Mouse (Mus musculus) lung, adult 2 months (tissue): ENCODE data around the gene Shisa9.

ENCODE experiments used
- CTCF ChIP-seq: fragments of 200-500 bp; IDR thresholded peaks from 2 replicates; pipeline ENCODE4 v1.5.1; 2011; ENCODE audit warnings: mild to moderate bottlenecking, low read length, control low read depth; ENCODE audit not compliant: insufficient read depth
- POLR2A ChIP-seq: fragments of 200-500 bp; IDR thresholded peaks from 2 replicates; pipeline ENCODE4 v1.6.1; 2011; ENCODE audit warnings: low read depth, mild to moderate bottlenecking, control low read depth, low read length, borderline replicate concordance; ENCODE audit errors: extremely low read depth

DNA sequence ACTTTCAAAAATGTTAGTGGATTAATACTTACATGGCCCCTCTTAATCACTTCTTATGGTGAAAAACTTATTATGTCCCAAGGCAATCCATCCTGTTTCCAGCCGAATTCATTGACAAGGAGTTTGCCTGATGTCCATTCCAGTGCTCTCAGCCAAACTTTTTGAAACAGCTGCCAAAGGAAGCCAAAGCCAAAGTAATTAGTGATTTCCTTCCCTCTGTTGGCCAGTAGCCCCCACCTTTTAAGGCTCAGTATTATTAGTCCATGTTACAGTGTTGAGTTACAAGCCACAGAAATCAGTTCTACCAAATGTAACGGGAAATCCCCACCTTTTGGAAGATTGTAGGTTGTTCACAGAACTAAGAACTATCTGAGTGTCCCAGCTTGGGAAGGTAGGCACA is 28.8 kb downstream of the Shisa9 start:
- TF ChIP-seq CTCF: no peak
- TF ChIP-seq POLR2A: no peak
